Mouse (Mus musculus): ENCODE results near the gene Tarsl2.

- TF ChIP-seq CTCF (IDR thresholded peaks at IDR 0.05; ENCODE audit: low read depth, low read length) (no peak), POLR2A (IDR thresholded peaks at IDR 0.05; ENCODE audit: borderline replicate concordance, low read depth, low read length) (no peak)
Measured at GRCm38 (mm10) chr7:65737286-65738040, 92.8 kb downstream of the Tarsl2 start.
